Mouse (Mus musculus) heart, embryonic 15.5 days (tissue): ENCODE measurements around the gene Gabpb2. TPM values are rescaled to one million over a fixed set of nuclear protein-coding genes. Genes with fewer than 3 reads are reported as not detected.
"Not testable (repeated sequence)": the region's sequence is repeated elsewhere in the genome, so short reads cannot be mapped to it uniquely, and the experiment has no call there.

Experiments
- ATAC-seq: fragments of 200-750 bp; cut with Nextera tagmentation; replicated peaks from 2 replicates; pipeline ENCODE4 v1.8.0; 2017; ENCODE audit warnings: low read depth, moderate TSS enrichment; ENCODE audit not compliant: insufficient number of reproducible peaks, insufficient read depth, low FRiP score
- H3K27ac ChIP-seq: fragments of 300-500 bp; sonication (generic); 2 replicates; pipeline ENCODE4 v1.5.1; 2015; ENCODE audit warnings: mild to moderate bottlenecking, inconsistent platforms
- H3K27me3 ChIP-seq: fragments of 300-500 bp; sonication (generic); 2 replicates; pipeline ENCODE4 v1.6.1; 2015; ENCODE audit warnings: inconsistent platforms
- H3K36me3 ChIP-seq: fragments of 300-500 bp; sonication (generic); 2 replicates; pipeline ENCODE4 v1.6.1; 2015; ENCODE audit warnings: mild to moderate bottlenecking, inconsistent platforms
- H3K4me1 ChIP-seq: fragments of 300-500 bp; sonication (generic); replicated peaks from 2 replicates; pipeline ENCODE4 v1.6.1; 2015; ENCODE audit warnings: inconsistent platforms
- H3K4me2 ChIP-seq: fragments of 300-500 bp; sonication (generic); 2 replicates; pipeline ENCODE4 v1.6.1; 2015; ENCODE audit warnings: inconsistent platforms, mild to moderate bottlenecking, moderate library complexity
- H3K4me3 ChIP-seq: fragments of 300-500 bp; sonication (generic); 2 replicates; pipeline ENCODE4 v1.5.1; 2015; ENCODE audit warnings: mild to moderate bottlenecking, inconsistent platforms
- H3K9ac ChIP-seq: fragments of 300-500 bp; sonication (generic); 2 replicates; pipeline ENCODE4 v1.6.1; 2015; ENCODE audit warnings: mild to moderate bottlenecking, inconsistent platforms
- H3K9me3 ChIP-seq: fragments of 300-500 bp; sonication (generic); replicated peaks from 2 replicates; pipeline ENCODE4 v1.6.1; 2016; ENCODE audit warnings: inconsistent platforms
- WGBS: fragments of 180-500 bp; shearing (Covaris S2); methylation state at CpG from one replicate; pipeline ENCODE4 v1.1.7; 2015; ENCODE audit warnings: mixed read lengths; 5-methylcytosine and 5-hydroxymethylcytosine counted together
- polyA plus RNA-seq: library from polyadenylated mRNA; unstranded; fragments of >200 nt; fragmentation: Nextera tagmentation; extraction: Ambion mirVana; gene quantifications from 2 replicates; pipeline ENCODE4 v1.2.1, GENCODE M21; 2015

Gabpb2 gene
- polyA plus RNA-seq, 1 experiment from 2014 or later = 5.1 TPM

GRCm38 (mm10) chr3:95142617-95143011, 75.1 kb downstream of the Gabpb2 start:
- H3K4me2 ChIP-seq = no peak overlapping the region
- H3K9ac ChIP-seq = no peak overlapping the region
- 9% methylated on average over 5 of the region's 5 CpGs for WGBS
- no peak overlapping the region for H3K27ac ChIP-seq
- peak; percentile 50; the same call in 1 of the 2 replicates for ATAC-seq
- H3K4me3 ChIP-seq = no peak overlapping the region
- no peaks in the 10 kb centered on the region for H3K4me1 ChIP-seq
- H3K36me3 ChIP-seq = peaks cover 9% of the 10 kb centered on the region; the same call in 1 of the 2 replicates
- no peaks in the 10 kb centered on the region for H3K9me3 ChIP-seq
- no peaks in the 10 kb centered on the region for H3K27me3 ChIP-seq

GRCm38 (mm10) chr3:95141952-95142616, 75.6 kb downstream of the Gabpb2 start, which contains the start of gene Tnfaip8l2:
Gene Tnfaip8l2 (minus strand): TSS chr3:95142360.
- H3K27ac ChIP-seq = no peak within 1 kb of the TSS

GRCm38 (mm10) chr3:95141474-95141873, 76.2 kb downstream of the Gabpb2 start:
- Histone ChIP-seq H3K4me3 (no peak overlapping the region), H3K27ac (no peak overlapping the region), H3K9ac (no peak overlapping the region), H3K4me2 (peak overlapping the region; percentile 8; the same call in 1 of the 2 replicates), H3K9me3 (no peaks in the 10 kb centered on the region), H3K4me1 (no peaks in the 10 kb centered on the region), H3K27me3 (no peaks in the 10 kb centered on the region), H3K36me3 (peaks cover 9% of the 10 kb centered on the region; the same call in 1 of the 2 replicates)
- 85% methylated on average over 9 of the region's 9 CpGs for WGBS
- no peak for ATAC-seq

More at GRCm38 (mm10) chr3:95141952-95142616, 75.6 kb downstream of the Gabpb2 start, which contains the start of gene Tnfaip8l2:
- Histone ChIP-seq H3K9ac (no peak within 1 kb of the TSS), H3K4me1 (no peaks in the 10 kb centered on the region), H3K27me3 (no peaks in the 10 kb centered on the region), H3K4me2 (peak within 1 kb of the TSS; percentile 8; the same call in 1 of the 2 replicates), H3K36me3 (peaks cover 9% of the 10 kb centered on the region; the same call in 1 of the 2 replicates), H3K4me3 (no peak within 1 kb of the TSS), H3K9me3 (no peaks in the 10 kb centered on the region)
- 83% methylated on average over 10 of the region's 10 CpGs for WGBS
- ATAC-seq = no peak

GRCm38 (mm10) chr3:95140795-95141194, 76.9 kb downstream of the Gabpb2 start:
- no peak for ATAC-seq
- H3K9ac ChIP-seq = no peak overlapping the region
- H3K36me3 ChIP-seq = peaks cover 9% of the 10 kb centered on the region; the same call in 1 of the 2 replicates
- H3K27me3 ChIP-seq = no peaks in the 10 kb centered on the region
- no peak overlapping the region for H3K4me3 ChIP-seq
- 87% methylated on average over 6 of the region's 6 CpGs for WGBS
- peaks cover 2% of the 10 kb centered on the region for H3K4me1 ChIP-seq
- H3K4me2 ChIP-seq = 0 out of 2 replicates have a peak overlapping the region, but pooled peaks have one; percentile 21
- no peak overlapping the region for H3K27ac ChIP-seq
- H3K9me3 ChIP-seq = no peaks in the 10 kb centered on the region

GRCm38 (mm10) chr3:95140289-95140595, 77.5 kb downstream of the Gabpb2 start:
- Histone ChIP-seq H3K27ac (no peak overlapping the region), H3K27me3 (no peaks in the 10 kb centered on the region), H3K4me1 (peaks cover 8% of the 10 kb centered on the region), H3K9ac (no peak overlapping the region), H3K4me3 (0 out of 2 replicates have a peak overlapping the region, but pooled peaks have one; percentile 6), H3K9me3 (no peaks in the 10 kb centered on the region), H3K4me2 (peak overlapping the region; percentile 21; the same call in 1 of the 2 replicates), H3K36me3 (peaks cover 9% of the 10 kb centered on the region; the same call in 1 of the 2 replicates)
- WGBS = 50% methylated on average over 18 of the region's 18 CpGs
- no peak for ATAC-seq

- no peak for ATAC-seq
- Histone ChIP-seq H3K4me3 (0 out of 2 replicates have a peak overlapping the region, but pooled peaks have one; percentile 6), H3K27ac (no peak overlapping the region), H3K36me3 (peaks cover 9% of the 10 kb centered on the region; the same call in 1 of the 2 replicates), H3K4me2 (peak overlapping the region; percentile 21; the same call in 1 of the 2 replicates), H3K9me3 (no peaks in the 10 kb centered on the region), H3K9ac (no peak overlapping the region), H3K4me1 (peaks cover 12% of the 10 kb centered on the region), H3K27me3 (no peaks in the 10 kb centered on the region)
- WGBS = 61% methylated on average over 25 of the region's 25 CpGs
Observed at GRCm38 (mm10) chr3:95139586-95140288, 78.0 kb downstream of the Gabpb2 start.

- Histone ChIP-seq H3K9ac (no peak overlapping the region), H3K4me1 (peaks cover 21% of the 10 kb centered on the region), H3K27me3 (no peaks in the 10 kb centered on the region), H3K9me3 (no peaks in the 10 kb centered on the region), H3K27ac (no peak overlapping the region), H3K36me3 (peaks cover 15% of the 10 kb centered on the region; the same call in 1 of the 2 replicates), H3K4me3 (no peak overlapping the region), H3K4me2 (no peak overlapping the region)
- WGBS = 83% methylated on average over 3 of the region's 3 CpGs
- no peak for ATAC-seq
Observed at GRCm38 (mm10) chr3:95136336-95136735, 81.4 kb downstream of the Gabpb2 start.

GRCm38 (mm10) chr3:95135433-95136052, 82.2 kb downstream of the Gabpb2 start:
- H3K4me3 ChIP-seq = peak overlapping the region; percentile 46
- H3K4me1 ChIP-seq = peaks cover 21% of the 10 kb centered on the region
- peaks cover 16% of the 10 kb centered on the region; the same call in 1 of the 2 replicates for H3K36me3 ChIP-seq
- peak overlapping the region; percentile 36; the same call in 1 of the 2 replicates for H3K9ac ChIP-seq
- H3K4me2 ChIP-seq = peak overlapping the region; percentile 71
- 0 out of 2 replicates have a peak overlapping the region, but pooled peaks have one; percentile 37 for H3K27ac ChIP-seq
- WGBS = 69% methylated on average over 7 of the region's 7 CpGs
- no peaks in the 10 kb centered on the region for H3K27me3 ChIP-seq
- no peaks in the 10 kb centered on the region for H3K9me3 ChIP-seq
- no peak for ATAC-seq

GRCm38 (mm10) chr3:95135023-95135422, 82.7 kb downstream of the Gabpb2 start:
- Histone ChIP-seq H3K4me2 (peak overlapping the region; percentile 71), H3K9ac (peak overlapping the region; percentile 36), H3K4me1 (peaks cover 21% of the 10 kb centered on the region), H3K27me3 (no peaks in the 10 kb centered on the region), H3K4me3 (peak overlapping the region; percentile 46), H3K9me3 (no peaks in the 10 kb centered on the region), H3K36me3 (peaks cover 13% of the 10 kb centered on the region; the same call in 1 of the 2 replicates), H3K27ac (0 out of 2 replicates have a peak overlapping the region, but pooled peaks have one; percentile 37)
- 9% methylated on average over 6 of the region's 6 CpGs for WGBS
- ATAC-seq = no peak

- WGBS = no CpG with 5 or more reads among the region's 12 CpGs
- not testable (repeated sequence) for H3K4me2 ChIP-seq, H3K27me3 ChIP-seq, H3K27ac ChIP-seq, H3K9me3 ChIP-seq, H3K9ac ChIP-seq
- peaks cover 21% of the 10 kb centered on the region for H3K4me1 ChIP-seq
- peak; percentile 39 for ATAC-seq
- H3K4me3 ChIP-seq = peak overlapping the region; percentile 74
- peaks cover 14% of the 10 kb centered on the region; the same call in 1 of the 2 replicates for H3K36me3 ChIP-seq
Observed at GRCm38 (mm10) chr3:95134133-95134532, 83.6 kb downstream of the Gabpb2 start.

- H3K9ac ChIP-seq = peak within 1 kb of the TSS; percentile 81
- under 1% methylated on average over 20 of the region's 20 CpGs for WGBS
- ATAC-seq = peak; percentile 89
- H3K4me1 ChIP-seq = peaks cover 21% of the 10 kb centered on the region
- no peaks in the 10 kb centered on the region for H3K9me3 ChIP-seq
- no peaks in the 10 kb centered on the region for H3K27me3 ChIP-seq
- H3K4me2 ChIP-seq = peak within 1 kb of the TSS; percentile 92
- H3K36me3 ChIP-seq = peaks cover 18% of the 10 kb centered on the region
- peak within 1 kb of the TSS; percentile 80 for H3K27ac ChIP-seq
- peak within 1 kb of the TSS; percentile 74 for H3K4me3 ChIP-seq
Observed at GRCm38 (mm10) chr3:95133680-95134101, 84.0 kb downstream of the Gabpb2 start, which contains the start of the genes Scnm1 and Lysmd1. Gene Scnm1 (minus strand): TSS chr3:95134011. Gene Lysmd1 (plus strand): TSS chr3:95134088.
